Mouse (Mus musculus) adrenal gland, postnatal 36 days (tissue): ENCODE results near the gene Myocd. TPM values are rescaled to one million over a fixed set of nuclear protein-coding genes. Genes with fewer than 3 reads are reported as not detected.

Experiments used
- DNase-seq, 2 experiments: peaks; one replicate each; pipeline ENCODE4 v3.0.0; 2021; ENCODE audit warnings: mixed read lengths in 1 of 2
- total RNA-seq, 2 experiments: library from RNA; stranded (reverse); gene quantifications; 2 replicates each; pipeline ENCODE4 v1.2.3; 2021

Gene Myocd
- total RNA-seq, 2 experiments from 2014 or later: 0.53 to 0.93 TPM

DNA sequence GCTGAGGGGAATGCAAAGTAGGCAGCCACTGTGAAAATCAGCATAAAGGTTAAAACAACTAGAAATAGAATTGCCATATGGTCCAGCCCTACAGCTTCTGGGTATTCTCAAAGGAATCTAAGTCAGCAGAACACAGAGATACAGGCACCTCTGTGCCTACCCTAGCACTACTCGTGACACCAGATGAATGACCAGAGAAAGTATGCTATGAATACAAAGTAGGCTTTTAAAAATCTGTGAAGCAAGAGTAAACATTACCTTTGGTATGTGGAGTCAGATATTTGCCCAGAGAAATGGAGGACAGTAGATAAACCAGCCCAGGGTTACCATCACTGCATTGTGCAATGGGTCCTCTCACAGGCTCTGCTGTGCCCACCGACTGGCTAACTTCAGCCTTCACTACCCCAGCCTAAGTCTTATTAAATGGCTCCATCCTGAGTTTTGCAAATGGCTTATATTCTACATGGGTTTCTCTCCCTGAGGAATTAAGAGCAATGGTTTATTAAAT lies 132.6 kb downstream of the Myocd start:
- DNase-seq: no peak

DNA sequence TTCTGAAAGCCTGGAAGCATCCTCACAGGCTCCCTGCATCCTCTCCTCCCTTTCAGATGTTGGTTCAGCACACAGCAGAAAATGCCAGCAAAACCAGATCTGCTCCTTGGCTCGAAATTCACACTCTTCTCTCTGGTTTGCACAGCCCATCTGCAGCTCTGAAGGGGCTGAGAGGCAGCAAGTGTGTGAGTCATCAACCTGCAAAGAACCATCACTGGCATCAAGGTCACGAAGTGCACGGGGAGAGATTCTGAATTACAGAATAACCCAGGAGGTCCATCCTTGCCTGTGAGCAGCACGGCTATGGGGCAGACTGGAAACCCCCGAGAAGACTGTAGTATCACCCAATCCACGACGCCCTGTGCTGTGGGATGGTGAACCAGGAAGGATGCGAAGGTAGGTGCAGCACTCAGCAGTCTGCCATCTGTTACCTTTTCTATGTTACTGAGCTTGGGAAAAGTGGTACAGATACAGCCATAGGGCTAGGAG lies 134.5 kb downstream of the Myocd start:
- peak; percentile 31 to 43 for DNase-seq

DNA sequence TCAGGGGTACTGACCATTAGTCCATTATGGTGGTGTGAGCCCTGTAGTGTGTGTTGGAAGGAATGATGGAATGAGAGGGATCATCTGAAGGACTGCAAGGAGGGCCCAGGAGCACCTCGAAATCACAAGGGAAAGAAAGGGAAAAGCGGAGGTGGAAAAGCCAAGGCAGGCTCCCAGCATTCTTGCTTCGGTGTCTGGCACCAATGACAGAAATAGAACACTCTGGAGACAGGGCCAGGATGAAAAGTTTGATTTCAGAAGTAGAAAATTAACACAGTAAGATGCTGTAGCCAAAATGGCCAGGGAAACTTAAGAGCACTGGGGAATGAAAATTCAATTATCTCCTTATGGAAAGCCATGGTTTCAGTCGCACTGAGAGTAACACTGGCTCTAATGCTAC lies 136.1 kb downstream of the Myocd start:
- no peak for DNase-seq

DNA sequence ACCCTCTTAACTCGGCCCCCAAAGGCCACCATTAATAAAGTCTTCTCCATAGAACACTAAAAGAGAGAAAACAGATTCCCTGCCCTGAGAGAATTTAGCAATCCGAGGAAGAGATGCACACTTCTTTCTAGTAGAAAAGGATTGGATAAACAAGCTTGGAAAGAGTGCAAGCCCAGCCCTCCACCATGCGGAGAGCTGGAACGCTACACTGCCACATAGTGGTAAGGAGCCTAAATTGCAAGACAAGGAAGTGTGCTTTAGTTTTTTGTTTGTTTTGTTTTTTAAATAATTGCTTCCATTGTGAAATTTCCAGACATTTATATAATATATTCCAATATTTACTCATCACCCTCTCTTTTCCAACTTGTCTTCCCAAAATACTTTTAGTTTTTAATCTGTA lies 140.7 kb downstream of the Myocd start:
- no peak for DNase-seq

DNA sequence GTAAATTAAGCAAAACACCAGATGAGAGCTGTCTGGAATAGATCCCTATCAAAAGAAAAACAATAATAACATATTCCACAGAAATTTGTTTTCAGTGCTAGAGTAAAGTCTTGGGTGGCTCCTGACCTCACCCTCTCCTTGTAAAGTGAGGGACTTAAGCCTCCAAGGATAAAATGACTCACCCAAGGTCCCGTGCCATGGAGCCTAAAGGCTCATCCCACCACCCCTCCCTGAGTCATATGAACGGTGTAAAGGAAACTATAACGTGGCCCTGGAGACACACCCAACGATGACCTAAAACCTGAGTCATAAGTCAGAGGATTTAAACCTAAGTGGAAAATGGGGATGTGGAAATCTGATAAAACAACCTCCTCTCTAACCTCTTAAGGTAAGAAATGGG lies 141.1 kb downstream of the Myocd start:
- peak; percentile 57 to 61 for DNase-seq

DNA sequence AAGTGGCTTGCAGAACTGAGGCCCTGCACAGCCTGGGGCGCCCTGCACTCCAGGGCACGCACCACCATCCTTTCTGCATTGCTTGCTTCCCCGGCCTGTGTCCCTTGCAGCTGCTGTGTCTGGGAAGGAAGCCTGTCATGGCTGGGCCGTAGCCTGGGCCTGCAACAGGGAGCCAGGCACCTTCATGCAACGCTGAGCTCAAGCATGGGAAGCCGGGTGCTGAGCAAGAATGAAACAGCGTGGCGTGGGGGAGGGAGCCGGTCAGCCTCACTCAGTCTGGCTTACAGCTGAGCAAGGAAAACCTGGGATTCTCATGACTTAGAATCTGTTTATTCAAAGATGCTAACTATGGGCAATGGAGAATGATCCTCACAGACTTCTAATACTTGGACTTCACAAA lies 143.2 kb downstream of the Myocd start:
- no peak for DNase-seq

Other genes with a start within 250 kb of the Myocd start
- under 1 TPM; 0.33 to 0.36 TPM for gene 1700086D15Rik, start 110.1 kb downstream of the Myocd start, total RNA-seq
- gene Arhgap44, start 107.0 kb downstream of the Myocd start, total RNA-seq: 10 to 100 TPM in 1 of 2 experiments, 1 to 10 TPM in 1; 8.3 to 10.6 TPM